Mouse (Mus musculus) stomach, embryonic 14.5 days (tissue): ENCODE data around the gene Pex11g. TPM values are rescaled to one million over a fixed set of nuclear protein-coding genes. Genes with fewer than 3 reads are reported as not detected.

Source experiments
- ATAC-seq: fragments of 200-750 bp; cut with Nextera tagmentation; 2 replicates; pipeline ENCODE4 v1.8.0; 2017; ENCODE audit warnings: low read depth, moderate TSS enrichment; ENCODE audit not compliant: insufficient number of reproducible peaks, insufficient read depth, low FRiP score
- H3K27ac ChIP-seq: fragments of 300-500 bp; sonication (generic); 2 replicates; pipeline ENCODE4 v1.5.1; 2014; ENCODE audit warnings: mild to moderate bottlenecking, low read length, moderate library complexity, mixed read lengths
- H3K27me3 ChIP-seq: fragments of 300-500 bp; sonication (generic); 2 replicates; pipeline ENCODE4 v1.6.1; 2014; ENCODE audit warnings: low read length, control low read depth, mixed read lengths; ENCODE audit not compliant: control insufficient read depth, insufficient read depth
- H3K36me3 ChIP-seq: fragments of 300-500 bp; sonication (generic); 2 replicates; pipeline ENCODE4 v1.6.1; 2014; ENCODE audit warnings: mild to moderate bottlenecking, control low read depth, low read length, moderate library complexity, mixed read lengths; ENCODE audit not compliant: control insufficient read depth, insufficient read depth
- H3K4me1 ChIP-seq: fragments of 300-500 bp; sonication (generic); 2 replicates; pipeline ENCODE4 v1.6.1; 2014; ENCODE audit warnings: low read length, control low read depth, mixed read lengths; ENCODE audit not compliant: control insufficient read depth, insufficient read depth
- H3K4me2 ChIP-seq: fragments of 300-500 bp; sonication (generic); replicated peaks from 2 replicates; pipeline ENCODE4 v1.6.1; 2014; ENCODE audit warnings: low read depth, low read length, control low read depth
- H3K4me3 ChIP-seq: fragments of 300-500 bp; sonication (generic); 2 replicates; pipeline ENCODE4 v1.5.1; 2014; ENCODE audit warnings: low read depth, low read length, control low read depth
- H3K9ac ChIP-seq: fragments of 300-500 bp; sonication (generic); replicated peaks from 2 replicates; pipeline ENCODE4 v1.6.1; 2014; ENCODE audit warnings: low read depth, mild to moderate bottlenecking, control low read depth, low read length, moderate library complexity, mixed read lengths
- H3K9me3 ChIP-seq: fragments of 300-500 bp; sonication (generic); 2 replicates; pipeline ENCODE4 v1.6.1; 2016; ENCODE audit warnings: low read depth, low read length, control low read depth; ENCODE audit not compliant: control insufficient read depth
- WGBS: fragments of 180-500 bp; shearing (Covaris S2); extraction: QIAGEN DNeasy Blood & Tissue Kit; methylation state at CpG from one replicate; pipeline ENCODE4 v1.1.7; 2014; 5-methylcytosine and 5-hydroxymethylcytosine counted together
- polyA plus RNA-seq: library from polyadenylated mRNA; unstranded; fragments of >200 nt; fragmentation: Nextera tagmentation; extraction: Ambion mirVana; gene quantifications from 2 replicates; pipeline ENCODE4 v1.2.1, GENCODE M21; 2014

The Pex11g gene
- 3.9 and 6.2 TPM in 2 replicates for polyA plus RNA-seq

- Histone ChIP-seq H3K27me3 (no peaks in the 10 kb centered on the region), H3K27ac (peak within 1 kb of the TSS; percentile 71), H3K4me1 (no peaks in the 10 kb centered on the region), H3K9ac (peak within 1 kb of the TSS; percentile 37), H3K4me2 (peak within 1 kb of the TSS; percentile 58), H3K9me3 (no peaks in the 10 kb centered on the region), H3K4me3 (peak within 1 kb of the TSS; percentile 42), H3K36me3 (no peaks in the 10 kb centered on the region)
- 5% methylated on average over 32 of the region's 32 CpGs for WGBS
- peak; percentile 93 for ATAC-seq
Measured at GRCm38 (mm10) chr8:3467006-3467885, at the start of gene Pex11g. TSS of gene Pex11g (minus strand) at chr8:3467680.

GRCm38 (mm10) chr8:3517117-3517495 lies 49.6 kb upstream of the Pex11g start:
- Histone ChIP-seq H3K9me3 (no peaks in the 10 kb centered on the region), H3K4me1 (no peaks in the 10 kb centered on the region), H3K4me2 (peak overlapping the region; percentile 90), H3K4me3 (peak overlapping the region; percentile 52), H3K9ac (peak overlapping the region; percentile 49), H3K27me3 (no peaks in the 10 kb centered on the region), H3K36me3 (peaks cover 7% of the 10 kb centered on the region; the same call in 1 of the 2 replicates), H3K27ac (peak overlapping the region; percentile 70; the same call in 1 of the 2 replicates)
- ATAC-seq, result no peak
- WGBS, result 3% methylated on average over 16 of the region's 16 CpGs

- Histone ChIP-seq H3K27ac (peak overlapping the region; percentile 70), H3K4me3 (peak overlapping the region; percentile 52), H3K4me2 (peak overlapping the region; percentile 90), H3K36me3 (peaks cover 7% of the 10 kb centered on the region), H3K27me3 (no peaks in the 10 kb centered on the region), H3K9me3 (no peaks in the 10 kb centered on the region), H3K9ac (peak overlapping the region; percentile 49), H3K4me1 (no peaks in the 10 kb centered on the region)
- under 1% methylated on average over 36 of the region's 36 CpGs for WGBS
- ATAC-seq, result peak; percentile 87
Measured at GRCm38 (mm10) chr8:3516450-3517116, 49.1 kb upstream of the Pex11g start.

- Histone ChIP-seq H3K9ac (peak overlapping the region; percentile 43), H3K4me1 (no peaks in the 10 kb centered on the region), H3K4me3 (peak overlapping the region; percentile 52), H3K36me3 (peaks cover 10% of the 10 kb centered on the region), H3K27me3 (no peaks in the 10 kb centered on the region), H3K4me2 (peak overlapping the region; percentile 90), H3K27ac (peak overlapping the region; percentile 70; the same call in 1 of the 2 replicates), H3K9me3 (no peaks in the 10 kb centered on the region)
- WGBS, result under 1% methylated on average over 25 of the region's 25 CpGs
- ATAC-seq, result peak; percentile 12
Measured at GRCm38 (mm10) chr8:3515771-3516417, 48.4 kb upstream of the Pex11g start.

GRCm38 (mm10) chr8:3515260-3515671 lies 47.8 kb upstream of the Pex11g start, which contains the start of gene Pnpla6:
TSS of gene Pnpla6 (plus strand) at chr8:3515384.
- Histone ChIP-seq H3K4me2 (peak within 1 kb of the TSS; percentile 90), H3K9ac (peak within 1 kb of the TSS; percentile 43), H3K9me3 (no peaks in the 10 kb centered on the region), H3K4me1 (no peaks in the 10 kb centered on the region), H3K36me3 (peaks cover 15% of the 10 kb centered on the region), H3K4me3 (peak within 1 kb of the TSS; percentile 52), H3K27me3 (no peaks in the 10 kb centered on the region), H3K27ac (peak within 1 kb of the TSS; percentile 70; the same call in 1 of the 2 replicates)
- under 1% methylated on average over 25 of the region's 25 CpGs for WGBS
- peak; percentile 75 for ATAC-seq

- Histone ChIP-seq H3K27ac (no peak overlapping the region), H3K4me1 (no peaks in the 10 kb centered on the region), H3K4me2 (peak overlapping the region; percentile 90), H3K9me3 (no peaks in the 10 kb centered on the region), H3K4me3 (peak overlapping the region; percentile 52), H3K36me3 (peaks cover 17% of the 10 kb centered on the region), H3K27me3 (no peaks in the 10 kb centered on the region), H3K9ac (no peak overlapping the region; the same call in 1 of the 2 replicates)
- ATAC-seq, result no peak
- 33% methylated on average over 13 of the region's 13 CpGs for WGBS
Measured at GRCm38 (mm10) chr8:3514681-3515247, 47.3 kb upstream of the Pex11g start.

GRCm38 (mm10) chr8:3507979-3508754 lies 40.7 kb upstream of the Pex11g start:
- H3K36me3 ChIP-seq, result peaks cover 28% of the 10 kb centered on the region
- H3K4me3 ChIP-seq, result no peak overlapping the region
- H3K27me3 ChIP-seq, result no peaks in the 10 kb centered on the region
- H3K9ac ChIP-seq, result no peak overlapping the region
- H3K9me3 ChIP-seq, result no peaks in the 10 kb centered on the region
- no peak for ATAC-seq
- no peak overlapping the region for H3K4me2 ChIP-seq
- 85% methylated on average over 6 of the region's 6 CpGs for WGBS
- H3K27ac ChIP-seq, result no peak overlapping the region
- no peaks in the 10 kb centered on the region for H3K4me1 ChIP-seq
